Mouse (Mus musculus): ENCODE measurements around the gene Zbtb46.

DNA sequence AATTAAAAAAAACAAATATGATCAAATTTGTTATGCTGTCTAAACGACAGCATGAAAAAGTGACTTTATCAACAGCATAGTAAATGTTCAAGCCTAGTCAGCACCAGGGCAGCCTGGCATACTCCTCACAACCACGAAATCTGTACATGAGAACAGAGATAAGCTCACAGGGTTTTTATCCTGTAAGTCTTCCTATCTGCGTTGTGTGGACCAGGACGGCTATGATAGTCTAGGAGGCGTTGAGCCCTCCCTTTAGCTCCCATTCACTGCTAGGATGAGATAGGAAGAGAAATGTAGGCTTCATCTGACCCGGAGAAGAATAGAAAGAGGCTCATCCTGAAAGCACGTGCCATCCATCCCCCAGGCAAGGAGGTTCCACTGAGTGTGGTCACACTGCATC lies 39.9 kb downstream of the Zbtb46 start:
- no peak for TF ChIP-seq POLR2A (IDR thresholded peaks at IDR 0.05; ENCODE audit: control insufficient read depth, extremely low read depth, insufficient read depth, low read length, poor library complexity)
- no peak for TF ChIP-seq CTCF (IDR thresholded peaks at IDR 0.05; ENCODE audit: borderline replicate concordance, control insufficient read depth, extremely low read depth, insufficient read depth, low read length, poor library complexity)

All from thymus, adult 2 months (tissue).